Mouse (Mus musculus): ENCODE data around the gene Gosr2.
A peak's percentile ranks its signal among the peaks of the same experiment; 100 is the strongest.

Gosr2 gene

GRCm38 (mm10) chr11:103647921-103648620, 49.6 kb downstream of the Gosr2 start:
- DNase-seq (ENCODE audit: low spot score in 2 of 2) = no peak

GRCm38 (mm10) chr11:103646301-103646700, 51.4 kb downstream of the Gosr2 start:
- DNase-seq (ENCODE audit: low spot score in 2 of 2) = no peak

GRCm38 (mm10) chr11:103645731-103646130, 52.0 kb downstream of the Gosr2 start:
- no peak for DNase-seq (ENCODE audit: low spot score in 2 of 2)

- no peak for DNase-seq (ENCODE audit: low spot score in 2 of 2)
These were observed 54.5 kb downstream of the Gosr2 start for GRCm38 (mm10) chr11:103643211-103643610.

GRCm38 (mm10) chr11:103639407-103639946, 58.2 kb downstream of the Gosr2 start:
- DNase-seq (ENCODE audit: low spot score in 2 of 2) = peak; percentile 55 to 65

- DNase-seq (ENCODE audit: low spot score in 2 of 2) = no peak
These were observed 58.9 kb downstream of the Gosr2 start, which contains the start of gene Lyzl6 for GRCm38 (mm10) chr11:103638790-103639189. TSS of gene Lyzl6 (minus strand) at chr11:103638890.

- DNase-seq (ENCODE audit: low spot score in 2 of 2) = no peak
These were observed 61.4 kb downstream of the Gosr2 start for GRCm38 (mm10) chr11:103636261-103636660.

GRCm38 (mm10) chr11:103635481-103635880, 62.2 kb downstream of the Gosr2 start:
- DNase-seq (ENCODE audit: low spot score in 2 of 2) = no peak

- no peak for DNase-seq (ENCODE audit: low spot score in 2 of 2)
These were observed 62.9 kb downstream of the Gosr2 start for GRCm38 (mm10) chr11:103634806-103635205.

GRCm38 (mm10) chr11:103627453-103627852, 70.2 kb downstream of the Gosr2 start:
- DNase-seq (ENCODE audit: low spot score in 2 of 2) = no peak

All from cerebellum, postnatal 4 days (tissue).